In the genomic region with DNA sequence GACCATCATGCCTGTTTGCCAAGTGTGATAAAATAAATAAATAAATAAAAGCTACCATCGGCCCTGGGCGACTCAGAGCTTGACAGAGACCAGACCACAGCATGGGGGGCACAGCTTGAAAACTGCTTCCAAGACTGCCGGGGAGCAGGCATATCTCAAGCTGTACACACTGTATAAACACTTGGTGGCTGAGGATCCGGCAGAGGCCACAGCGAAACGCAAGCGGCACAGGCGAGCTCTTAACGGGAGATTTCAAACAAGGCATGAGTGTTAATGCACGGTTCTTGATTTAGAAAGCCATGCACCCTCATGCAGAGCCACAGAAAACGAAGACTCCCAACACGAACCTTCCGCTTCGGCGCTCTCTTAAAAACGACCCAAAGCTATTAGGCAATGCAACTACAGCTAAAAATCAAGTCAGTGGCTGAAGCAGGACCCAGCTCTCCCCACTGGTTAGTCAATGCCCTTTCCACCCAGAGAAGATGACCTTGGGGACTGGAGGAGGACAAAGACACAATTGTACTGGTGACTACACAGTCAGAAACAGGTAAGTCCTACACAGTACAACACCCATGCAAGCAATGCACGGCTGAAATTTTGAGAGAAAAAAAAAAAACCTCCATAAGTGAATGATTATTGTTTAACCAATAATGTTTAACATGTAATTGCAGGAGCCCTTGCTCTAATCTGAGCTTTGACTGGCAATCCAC, we compare ENCODE assay signal across 12 mouse cellular contexts.
A peak's percentile ranks its signal among the peaks of the same experiment; 100 is the strongest.
DNase-seq lines count a peak whose midpoint lies in the region; ATAC-seq and TF ChIP-seq lines count a peak whose summit lies in the region.
"Had no signal": no experiment of that assay in that cellular context is flagged by ENCODE, and none has a peak within 500 bp of the region (broad histone marks: within the 10 kb centered on the region; RNA-seq: fewer than 3 reads in every experiment).

No protein-coding gene starts in this region.

- H3K4me1 ChIP-seq in lung, embryonic 14.5 days (ENCODE audit: insufficient read depth), result peaks cover 28% of the 10 kb centered on the region
- peaks cover 36% of the 10 kb centered on the region for H3K4me1 ChIP-seq in forebrain, embryonic 16.5 days (replicated peaks; ENCODE audit: control insufficient read depth, insufficient read depth, low read length)
- peaks cover 29% of the 10 kb centered on the region for H3K4me1 ChIP-seq in olfactory bulb, adult 2 months (ENCODE audit: control insufficient read depth, insufficient read depth, low read length)
- H3K4me1 ChIP-seq in liver, postnatal 0 days (ENCODE audit: insufficient read depth), result peaks cover 7% of the 10 kb centered on the region

- TF ChIP-seq EP300 in liver, postnatal 0 days (IDR thresholded peaks at IDR 0.05; ENCODE audit: low read depth), result no peak

- no peaks in the 10 kb centered on the region for H3K9me3 ChIP-seq in lung, embryonic 14.5 days (ENCODE audit: low read depth, low read length)
- H3K9me3 ChIP-seq in forebrain, embryonic 16.5 days (ENCODE audit: control insufficient read depth, low read length), result no peaks in the 10 kb centered on the region
- no peaks in the 10 kb centered on the region for H3K9me3 ChIP-seq in liver, postnatal 0 days (ENCODE audit: low read length)
- H3K9me3 ChIP-seq: neural tube, embryonic 12.5 days had no signal

- peak overlapping the region; percentile 64 for H3K27ac ChIP-seq in lung, embryonic 14.5 days (ENCODE audit: low read depth)
- H3K27ac ChIP-seq in forebrain, embryonic 16.5 days (ENCODE audit: low read length), result no peak overlapping the region
- peak overlapping the region; percentile 36 for H3K27ac ChIP-seq in olfactory bulb, adult 2 months (ENCODE audit: insufficient read depth, low read depth, low read length)
- no peak overlapping the region for H3K27ac ChIP-seq in liver, postnatal 0 days (ENCODE audit: low read depth)
- H3K27ac ChIP-seq: neural tube, embryonic 12.5 days had no signal

- H3K27me3 ChIP-seq in lung, embryonic 14.5 days (ENCODE audit: insufficient read depth, low read length), result no peaks in the 10 kb centered on the region
- no peaks in the 10 kb centered on the region for H3K27me3 ChIP-seq in forebrain, embryonic 16.5 days (replicated peaks; ENCODE audit: control insufficient read depth, insufficient read depth, low read length)
- no peaks in the 10 kb centered on the region for H3K27me3 ChIP-seq in liver, postnatal 0 days (ENCODE audit: insufficient read depth, low read length)
- H3K27me3 ChIP-seq: neural tube, embryonic 12.5 days had no signal

- H3K4me3 ChIP-seq in lung, embryonic 14.5 days (ENCODE audit: low read depth, low read length), result no peak overlapping the region
- no peak overlapping the region for H3K4me3 ChIP-seq in forebrain, embryonic 16.5 days (replicated peaks; ENCODE audit: low read length)
- no peak overlapping the region for H3K4me3 ChIP-seq in olfactory bulb, adult 2 months (ENCODE audit: insufficient read depth, low read depth, low read length)
- H3K4me3 ChIP-seq in liver, postnatal 0 days (ENCODE audit: low read depth, low read length), result no peak overlapping the region
- H3K4me3 ChIP-seq: neural tube, embryonic 12.5 days had no signal

- TF ChIP-seq POLR2A in olfactory bulb, adult 2 months (IDR thresholded peaks at IDR 0.05; ENCODE audit: insufficient read depth, low read depth, low read length), result no peak

- ATAC-seq in lung, embryonic 14.5 days (ENCODE audit: insufficient read depth), result peak; percentile 65
- 0 out of 2 replicates have a peak, but pooled peaks have one; percentile 24 for ATAC-seq in forebrain, embryonic 16.5 days
- no peak for ATAC-seq in liver, postnatal 0 days

- WGBS in lung, embryonic 14.5 days, result 23% methylated on average over 17 of the region's 17 CpGs
- WGBS in forebrain, embryonic 16.5 days, result 33% methylated on average over 17 of the region's 17 CpGs
- 49% methylated on average over 17 of the region's 17 CpGs for WGBS in olfactory bulb, adult 2 months
- WGBS in liver, postnatal 0 days (ENCODE audit: insufficient replicate concordance), result 68% methylated on average over 17 of the region's 17 CpGs

- H3K4me2 ChIP-seq in lung, embryonic 14.5 days, result peak overlapping the region; percentile 44
- H3K4me2 ChIP-seq in forebrain, embryonic 16.5 days (ENCODE audit: low read length), result peak overlapping the region; percentile 25
- H3K4me2 ChIP-seq in liver, postnatal 0 days (ENCODE audit: low read depth, low read length), result no peak overlapping the region
- H3K4me2 ChIP-seq: neural tube, embryonic 12.5 days had no signal

- H3K9ac ChIP-seq in lung, embryonic 14.5 days, result no peak overlapping the region
- no peak overlapping the region for H3K9ac ChIP-seq in forebrain, embryonic 16.5 days (replicated peaks; ENCODE audit: low read depth, low read length)
- no peak overlapping the region for H3K9ac ChIP-seq in liver, postnatal 0 days (replicated peaks)
- H3K9ac ChIP-seq: neural tube, embryonic 12.5 days had no signal

- intact Hi-C loops in heart, postnatal 36 days (cut with DNase I), result no loop called here

- H3K36me3 ChIP-seq in lung, embryonic 14.5 days (ENCODE audit: insufficient read depth), result no peaks in the 10 kb centered on the region
- H3K36me3 ChIP-seq in forebrain, embryonic 16.5 days (ENCODE audit: control insufficient read depth, insufficient read depth), result no peaks in the 10 kb centered on the region
- H3K36me3 ChIP-seq in liver, postnatal 0 days (replicated peaks; ENCODE audit: insufficient read depth, low read length), result no peaks in the 10 kb centered on the region
- H3K36me3 ChIP-seq: neural tube, embryonic 12.5 days had no signal

- no peak for TF ChIP-seq CTCF in lung, embryonic 14.5 days (IDR thresholded peaks at IDR 0.05; ENCODE audit: low read depth)
- no peak for TF ChIP-seq CTCF in olfactory bulb, adult 2 months (IDR thresholded peaks at IDR 0.05; ENCODE audit: insufficient read depth, low read depth, low read length)
- no peak for TF ChIP-seq CTCF in liver, postnatal 0 days (IDR thresholded peaks at IDR 0.05; ENCODE audit: low read depth)

- peak; percentile 77 for DNase-seq in heart, adult 11 months
- DNase-seq in heart, postnatal 36 days, result no peak
- peak; percentile 69 for DNase-seq in lung, embryonic 14.5 days
- DNase-seq in lung, postnatal 10 days, result no peak
- DNase-seq in liver, postnatal 0 days, result no peak
- DNase-seq in cerebellum, postnatal 14 days, result no peak
- DNase-seq: adrenal gland, postnatal 14 days; cerebellum, adult 9-11 months; lung, adult 2 months had no signal

Comparison
In these comparisons a context has a peak if more than half of its experiments do, and no peak if none do; other contexts are left out.
1. DNase-seq: peak in heart, adult 11 months (single experiment) and lung, embryonic 14.5 days (single experiment); none in heart, postnatal 36 days (0 of 2), lung, postnatal 10 days (single experiment), liver, postnatal 0 days (single experiment) and cerebellum, postnatal 14 days (0 of 2).
2. H3K27ac ChIP-seq: peak in lung, embryonic 14.5 days (single experiment) and olfactory bulb, adult 2 months (single experiment); none in forebrain, embryonic 16.5 days (single experiment) and liver, postnatal 0 days (single experiment).